Mouse (Mus musculus) heart, adult 8-10 months (tissue): ENCODE data around the gene Bphl. TPM values are rescaled to one million over a fixed set of nuclear protein-coding genes. Genes with fewer than 3 reads are reported as not detected.

ENCODE experiments used
- DNase-seq: peaks from one replicate; pipeline ENCODE4 v3.0.0; 2022; ENCODE audit warnings: low spot score
- total RNA-seq, 4 experiments: library from RNA; stranded (reverse); gene quantifications; 2 replicates each; pipeline ENCODE4 v1.2.4; 2022

Bphl gene
- total RNA-seq: 10 to 100 TPM; 39.1 to 47.7 (median 43.9) TPM

DNA sequence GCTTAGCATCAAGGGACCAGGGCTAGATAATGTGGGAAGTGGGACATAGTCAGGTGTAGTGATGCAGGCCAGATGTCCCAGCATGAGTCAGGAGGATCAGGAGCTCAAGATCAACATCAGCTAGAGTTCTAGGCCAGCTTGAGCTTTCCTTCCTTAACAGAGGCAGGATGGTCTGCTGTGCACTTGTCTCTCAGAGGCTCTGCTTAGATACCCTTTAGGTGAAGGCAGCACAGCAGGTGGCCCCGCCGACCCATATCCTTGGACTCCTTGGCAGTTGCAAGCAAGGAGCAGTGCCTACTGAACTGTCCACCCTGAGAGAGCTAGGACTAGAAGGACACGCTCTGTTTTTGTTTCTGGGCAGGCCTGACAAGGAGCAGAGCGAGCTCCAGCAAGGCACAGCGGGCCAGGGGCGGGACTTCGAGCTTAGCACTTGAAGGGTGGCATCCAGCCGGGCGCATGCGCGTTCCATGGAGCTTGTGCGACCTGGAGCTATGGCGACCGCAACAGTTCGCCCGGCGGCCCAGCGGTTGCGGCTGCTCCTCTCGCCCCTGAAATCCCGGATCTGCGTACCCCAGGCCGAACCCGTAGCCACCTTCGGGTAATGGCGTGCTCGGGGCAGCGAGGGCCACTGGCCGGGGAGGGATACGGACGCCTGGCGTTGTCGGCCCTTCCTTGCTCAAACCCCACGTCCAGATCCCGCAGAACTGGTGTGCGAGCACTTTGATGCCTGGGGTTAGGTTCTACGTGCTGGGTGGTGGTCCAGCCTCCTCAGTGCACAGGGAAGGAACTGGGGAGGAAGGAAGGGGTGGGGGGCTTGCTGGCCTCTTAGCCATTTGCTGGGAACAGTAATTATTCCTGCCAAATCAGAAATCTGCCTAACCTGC lies at the start of gene Bphl:
Gene Bphl, plus strand, starts transcription at position 426 of the 884 bp plus-strand sequence.
- DNase-seq: peak; percentile 89

DNA sequence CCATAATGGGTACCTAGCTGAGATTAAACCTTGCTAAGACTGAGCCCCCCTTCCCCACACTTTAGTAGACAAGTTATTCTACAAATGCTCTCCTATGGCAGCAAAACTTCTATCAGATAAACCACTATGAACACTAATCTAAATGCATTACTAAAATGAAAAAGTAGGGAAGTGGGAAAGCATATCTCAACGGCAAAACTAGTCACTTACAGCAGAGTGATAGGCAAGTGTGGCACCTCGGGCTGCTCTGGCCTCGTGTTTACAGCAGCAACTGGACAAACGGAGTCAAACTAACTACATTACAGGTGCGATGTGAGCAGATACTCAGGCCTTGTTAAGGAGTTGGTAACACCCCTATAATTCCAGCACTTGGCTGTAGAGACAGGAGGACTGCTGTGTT lies 47.8 kb upstream of the Bphl start:
- DNase-seq: no peak

DNA sequence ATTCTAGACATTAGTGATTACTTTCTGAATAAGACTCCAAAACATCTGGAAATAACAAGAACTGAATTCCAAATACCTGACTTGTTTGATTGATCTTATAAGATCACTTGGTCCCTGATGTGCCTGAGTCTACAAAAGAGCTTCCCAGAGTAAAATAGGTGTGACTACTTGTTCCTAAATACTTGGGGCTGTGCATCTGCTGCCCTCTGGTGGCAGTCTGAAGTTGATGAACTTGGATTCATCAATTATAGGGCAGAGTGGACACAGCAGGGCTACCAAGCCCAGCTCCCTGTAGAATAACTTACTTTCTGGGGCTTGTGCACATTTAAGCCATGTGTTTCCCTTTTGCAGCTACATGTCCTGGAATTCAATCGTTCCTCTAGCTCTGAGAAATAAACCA lies 42.2 kb upstream of the Bphl start:
- peak; percentile 76 for DNase-seq

DNA sequence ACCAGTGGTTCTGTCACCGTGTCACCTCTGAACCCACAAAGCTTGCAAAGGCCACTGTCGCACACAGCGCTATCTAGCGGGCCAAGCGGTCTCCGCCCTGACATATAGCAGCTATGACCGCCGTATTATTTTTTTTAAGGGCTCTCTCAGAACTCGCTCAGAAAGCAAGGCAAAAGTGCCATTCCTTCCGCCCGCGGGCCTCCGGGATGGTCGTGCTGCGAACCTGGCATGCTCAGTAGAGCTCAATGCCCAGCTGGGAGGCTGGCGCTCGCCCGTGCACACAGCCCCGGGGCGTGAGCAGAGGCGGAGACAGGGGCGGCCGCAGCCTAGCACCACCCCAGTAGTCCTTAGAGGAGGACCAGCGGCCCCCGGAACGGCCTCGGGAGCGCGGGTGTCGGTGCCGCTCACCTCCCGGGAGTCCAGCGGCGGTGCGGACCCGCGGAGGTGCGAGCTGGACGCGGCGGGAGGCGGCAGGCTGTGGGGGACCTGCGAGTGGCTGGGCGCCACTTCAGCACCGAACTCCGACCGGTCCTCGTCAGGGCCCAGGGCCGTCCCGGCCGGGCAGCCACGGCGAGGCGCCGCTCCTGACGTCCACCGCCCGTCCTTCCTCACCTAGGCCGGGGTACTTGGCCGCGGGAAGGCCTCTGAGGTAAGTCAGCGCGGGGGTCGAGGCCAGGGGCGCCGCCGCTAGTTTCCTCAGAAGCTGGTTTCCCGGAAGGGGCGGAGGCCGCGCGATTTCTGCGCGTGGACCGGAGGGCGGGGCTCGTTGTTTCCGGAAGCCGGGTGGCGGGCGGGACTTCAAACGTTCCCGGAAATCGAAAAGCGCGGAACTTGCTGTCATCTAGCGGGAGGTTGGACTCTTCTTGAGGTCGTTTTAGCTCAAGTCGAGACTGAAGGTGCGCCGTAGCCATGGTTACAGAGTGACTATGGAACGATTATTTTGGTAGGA lies 35.1 kb upstream of the Bphl start, which contains the start of the genes Ripk1 and Serpinb6a:
Gene Ripk1, plus strand, starts transcription at position 306 of the 949 bp plus-strand sequence.
Gene Serpinb6a, minus strand, starts transcription at position 737 of the 949 bp plus-strand sequence.
- peak; percentile 92 for DNase-seq

DNA sequence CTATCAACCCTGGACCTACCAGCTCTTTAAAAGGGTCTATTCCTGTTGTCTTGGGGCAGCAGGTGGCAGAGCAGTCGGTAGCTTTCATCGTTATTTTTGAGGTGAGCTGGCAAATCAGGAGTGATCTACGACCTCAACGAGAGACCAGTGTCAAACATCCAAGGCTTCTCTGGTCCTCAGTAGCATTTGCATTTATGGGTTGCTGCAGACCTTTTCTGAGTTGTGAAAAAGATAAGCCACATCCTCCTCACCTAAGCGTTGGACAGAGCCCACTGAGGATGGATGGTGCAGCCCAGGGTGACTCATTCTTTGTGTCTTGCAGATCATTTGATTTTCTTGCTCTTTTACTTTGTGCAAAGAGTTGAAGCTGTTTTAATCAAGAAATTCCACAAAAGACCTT lies 34.3 kb upstream of the Bphl start:
- DNase-seq: no peak

DNA sequence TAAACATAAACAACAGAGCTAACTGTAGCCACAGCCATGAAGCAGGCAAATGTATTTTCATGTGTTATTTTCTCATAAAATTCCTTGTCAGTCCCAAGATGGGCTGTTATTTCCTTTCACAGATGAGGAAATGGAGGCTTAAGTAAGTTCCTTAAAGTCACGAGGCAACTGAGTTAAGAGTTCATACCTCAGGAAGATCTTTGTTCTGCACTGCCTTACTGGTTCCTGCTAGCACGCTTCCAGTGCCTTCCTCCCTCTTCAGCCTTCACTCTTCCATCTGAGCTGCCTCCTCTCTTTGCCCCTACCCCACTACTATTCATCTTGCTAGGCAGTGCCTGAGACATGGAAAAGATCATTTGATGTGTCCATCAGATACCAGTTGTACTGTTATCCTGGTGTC lies 30.2 kb upstream of the Bphl start:
- peak; percentile 13 for DNase-seq

DNA sequence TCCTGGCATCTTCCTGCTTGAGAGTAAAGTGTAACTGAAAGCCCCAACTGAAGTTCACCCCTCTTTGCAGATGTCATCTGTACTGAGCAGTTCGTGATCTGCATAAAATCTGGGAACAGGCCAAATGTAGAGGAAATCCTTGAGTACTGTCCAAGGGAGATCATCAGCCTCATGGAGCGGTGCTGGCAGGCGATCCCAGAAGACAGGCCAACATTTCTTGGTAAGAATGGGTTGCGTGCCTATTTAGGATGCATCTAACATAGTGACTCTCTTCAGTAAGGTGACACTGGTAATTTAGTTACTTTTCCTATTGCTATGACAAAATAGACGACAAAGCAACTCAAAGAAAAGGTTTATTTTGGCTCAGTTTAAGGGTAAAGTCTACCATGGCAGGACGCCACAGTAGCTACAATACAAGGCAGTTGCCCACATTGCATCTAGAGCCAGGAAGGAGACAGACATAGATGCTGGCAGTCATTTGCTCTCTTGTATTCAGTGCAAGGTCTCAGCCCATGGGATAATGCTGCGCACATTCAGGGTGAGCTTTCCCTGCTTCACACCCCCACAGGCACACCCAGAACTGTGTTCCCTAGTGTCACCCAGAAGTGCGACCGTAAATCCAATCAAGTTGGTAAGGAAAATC lies 20.3 kb upstream of the Bphl start:
- no peak for DNase-seq

DNA sequence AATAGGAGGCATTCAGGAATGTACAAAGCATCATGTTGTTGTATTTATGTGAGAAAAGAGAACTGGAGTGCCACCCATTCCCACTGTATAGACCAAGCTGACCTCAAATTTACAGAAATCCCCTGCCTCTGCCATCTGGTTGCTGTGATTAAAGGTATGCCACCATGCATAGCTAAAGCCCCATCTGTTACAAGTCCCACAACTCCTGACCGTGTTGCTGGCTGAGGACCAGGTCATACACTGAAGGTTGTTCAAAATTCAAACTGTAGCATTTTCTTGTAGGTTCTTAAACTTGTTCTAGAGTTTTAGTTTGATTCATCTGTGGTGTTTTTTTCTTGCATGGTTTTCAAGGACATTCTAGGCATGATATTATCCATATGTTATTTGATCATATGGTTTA lies 18.9 kb upstream of the Bphl start:
- DNase-seq: no peak

DNA sequence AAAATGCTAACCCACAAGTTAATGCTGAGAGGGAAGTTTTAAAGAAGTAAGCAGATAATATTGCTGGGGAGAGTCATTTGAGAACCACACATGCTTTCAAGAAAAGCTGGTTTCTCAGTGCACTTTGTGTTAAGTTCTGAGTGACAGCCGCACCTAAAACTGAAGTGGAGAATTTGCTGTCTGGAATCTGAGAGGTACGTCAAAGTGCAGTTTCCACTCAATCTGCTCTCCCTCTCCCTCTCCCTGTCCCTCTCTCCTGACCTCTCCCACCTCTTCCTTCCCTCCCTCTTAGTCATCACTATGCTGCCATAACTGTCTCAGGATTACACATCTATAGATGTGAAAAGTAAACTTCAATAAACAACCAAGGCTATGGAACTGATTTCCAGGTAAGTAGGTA lies 15.4 kb upstream of the Bphl start:
- no peak for DNase-seq

DNA sequence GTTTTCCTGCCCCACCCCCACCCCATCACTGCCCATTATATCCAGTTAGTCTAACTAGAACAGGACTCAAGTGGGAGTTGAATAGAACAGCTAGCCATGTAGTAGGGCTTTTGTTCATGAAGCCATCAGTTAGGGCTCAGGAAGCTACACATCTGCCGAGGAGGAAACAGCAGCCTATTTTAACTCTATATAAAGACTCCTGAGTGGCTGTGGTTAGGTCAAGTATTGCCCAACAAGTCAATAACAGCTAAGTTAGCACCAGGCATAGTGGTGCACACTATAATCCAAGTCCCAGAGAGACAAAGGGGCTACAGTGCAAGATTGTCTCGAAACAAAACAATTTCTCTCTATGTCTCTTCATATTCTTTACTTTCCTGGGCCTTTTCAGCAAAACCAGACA lies 5.4 kb upstream of the Bphl start:
- no peak for DNase-seq

DNA sequence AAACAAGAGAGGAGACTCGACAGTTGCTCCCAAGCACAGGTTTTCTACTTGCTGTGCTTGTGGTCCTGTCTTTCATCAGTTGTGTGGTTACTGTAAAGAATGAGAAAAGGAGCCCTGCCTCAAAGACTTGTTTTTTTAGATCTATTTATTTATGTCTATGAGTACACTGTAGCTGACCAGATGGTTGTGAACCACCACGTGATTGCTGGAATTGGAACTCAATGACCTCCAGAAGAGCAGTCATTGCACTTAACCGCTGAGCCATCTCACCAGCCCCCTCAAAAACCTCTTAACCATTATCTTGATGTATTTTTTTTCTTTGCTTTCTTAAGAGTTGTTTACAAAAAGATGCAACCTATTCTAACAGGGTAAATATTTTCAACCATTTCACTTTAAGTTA lies 2.0 kb upstream of the Bphl start:
- no peak for DNase-seq

DNA sequence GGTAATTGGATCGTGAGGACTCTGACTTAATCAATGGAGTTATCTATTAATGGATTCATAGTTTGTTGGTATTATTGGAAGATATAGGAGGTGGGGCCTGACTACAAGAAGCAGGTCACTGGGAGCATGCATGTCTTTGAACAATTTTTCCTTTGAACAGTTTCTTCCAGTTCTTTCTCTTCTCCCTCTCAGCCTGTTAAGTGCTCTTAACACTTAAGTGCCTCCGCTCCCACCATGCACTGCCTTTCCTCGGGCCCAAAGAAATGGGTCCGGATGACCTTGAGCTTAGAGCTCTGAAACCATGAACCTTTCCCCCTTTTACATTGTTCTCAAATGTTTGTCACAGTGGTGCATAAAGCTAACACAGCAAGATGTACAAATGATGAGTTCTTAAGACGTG lies 671 bp upstream of the Bphl start:
- DNase-seq: no peak

DNA sequence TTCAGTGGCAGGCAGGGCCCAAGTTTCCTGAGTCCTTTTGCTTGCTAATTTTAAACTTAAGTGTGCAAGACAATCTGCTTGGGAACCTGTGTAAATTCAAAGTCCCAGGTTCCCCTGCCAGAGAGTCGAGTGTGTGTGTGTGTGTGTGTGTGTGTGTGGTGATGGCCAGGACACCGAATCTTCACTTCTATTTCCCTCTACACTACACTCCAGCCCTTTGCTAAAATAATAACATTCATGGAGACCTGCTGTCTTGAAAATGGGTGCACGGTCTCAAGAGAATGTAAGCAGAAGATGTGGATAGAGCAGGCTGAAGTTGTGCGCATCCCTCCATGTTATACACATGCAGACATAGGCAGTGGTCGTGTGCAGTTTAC lies 647 bp downstream of the Bphl start:
- DNase-seq: no peak

DNA sequence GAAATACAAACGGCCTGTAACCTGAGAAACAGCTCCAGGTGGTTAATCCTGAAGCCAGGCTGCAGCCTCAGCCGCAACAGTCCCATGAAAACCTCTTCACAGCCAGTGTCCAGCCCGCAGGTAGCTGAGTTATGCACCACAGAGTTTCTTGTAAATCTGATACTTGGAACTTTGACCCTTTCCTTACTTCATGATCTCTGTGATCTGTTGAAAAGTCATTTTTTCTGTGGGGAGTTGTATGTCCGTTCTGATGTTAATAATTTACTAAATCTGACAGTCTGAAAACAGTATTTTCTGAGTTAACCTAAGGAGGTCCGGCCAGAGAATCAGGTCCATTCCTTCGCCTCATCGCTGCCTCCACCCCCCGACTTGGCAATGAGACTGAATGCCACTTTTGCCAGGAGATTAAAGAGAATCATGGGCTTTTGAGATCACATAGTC lies 1.5 kb downstream of the Bphl start:
- no peak for DNase-seq

DNA sequence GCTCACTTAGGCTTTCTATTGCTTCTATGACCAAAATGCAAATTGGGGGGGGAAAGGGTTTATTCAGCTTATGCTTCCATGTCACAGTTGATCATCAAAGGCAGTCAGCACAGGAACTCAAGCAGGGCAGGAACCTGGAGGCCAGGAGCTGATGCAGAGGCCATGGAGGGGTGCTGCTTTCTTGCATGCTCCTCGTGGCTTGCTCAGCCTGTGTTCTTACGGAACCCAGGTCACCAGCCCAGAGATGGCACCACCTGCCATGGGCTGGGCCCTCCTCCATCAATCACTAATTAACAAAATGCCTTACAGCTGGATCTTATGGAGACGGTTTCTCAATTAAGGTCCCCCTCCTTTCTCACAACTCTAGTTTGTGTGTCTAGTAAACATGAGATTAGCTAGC lies 2.7 kb downstream of the Bphl start:
- no peak for DNase-seq

DNA sequence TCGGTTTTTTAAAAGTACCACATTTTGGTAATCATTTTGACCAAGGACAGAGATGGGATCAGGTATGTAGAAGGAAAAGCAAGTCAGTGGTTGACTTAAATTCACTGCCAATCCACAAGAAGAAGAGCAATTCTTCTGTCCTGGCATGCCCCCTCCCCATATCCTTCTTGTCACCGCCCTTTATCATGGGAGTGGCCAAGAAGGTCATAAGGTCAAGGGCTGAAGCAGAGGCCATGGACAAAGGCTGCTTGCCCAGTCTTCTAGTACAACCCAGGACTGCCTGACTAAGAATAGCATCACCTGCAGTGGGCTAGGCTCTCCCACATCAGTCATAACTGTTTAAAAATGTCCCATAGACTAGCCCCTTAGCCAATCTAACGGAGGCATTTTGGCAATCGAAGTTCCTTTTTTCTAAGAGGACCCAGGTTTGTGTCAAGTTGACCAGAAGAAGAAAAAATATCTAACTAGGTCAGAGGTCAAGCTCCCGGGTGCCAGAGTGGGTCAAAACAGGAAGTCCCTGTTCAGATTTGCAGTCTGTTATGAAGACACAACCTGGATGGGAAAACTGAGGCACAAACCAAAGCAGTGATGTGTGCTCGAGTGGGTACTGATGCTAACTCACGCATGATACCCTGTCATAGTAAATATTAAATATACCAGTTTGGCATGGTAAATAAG lies 6.5 kb downstream of the Bphl start:
- DNase-seq: no peak

DNA sequence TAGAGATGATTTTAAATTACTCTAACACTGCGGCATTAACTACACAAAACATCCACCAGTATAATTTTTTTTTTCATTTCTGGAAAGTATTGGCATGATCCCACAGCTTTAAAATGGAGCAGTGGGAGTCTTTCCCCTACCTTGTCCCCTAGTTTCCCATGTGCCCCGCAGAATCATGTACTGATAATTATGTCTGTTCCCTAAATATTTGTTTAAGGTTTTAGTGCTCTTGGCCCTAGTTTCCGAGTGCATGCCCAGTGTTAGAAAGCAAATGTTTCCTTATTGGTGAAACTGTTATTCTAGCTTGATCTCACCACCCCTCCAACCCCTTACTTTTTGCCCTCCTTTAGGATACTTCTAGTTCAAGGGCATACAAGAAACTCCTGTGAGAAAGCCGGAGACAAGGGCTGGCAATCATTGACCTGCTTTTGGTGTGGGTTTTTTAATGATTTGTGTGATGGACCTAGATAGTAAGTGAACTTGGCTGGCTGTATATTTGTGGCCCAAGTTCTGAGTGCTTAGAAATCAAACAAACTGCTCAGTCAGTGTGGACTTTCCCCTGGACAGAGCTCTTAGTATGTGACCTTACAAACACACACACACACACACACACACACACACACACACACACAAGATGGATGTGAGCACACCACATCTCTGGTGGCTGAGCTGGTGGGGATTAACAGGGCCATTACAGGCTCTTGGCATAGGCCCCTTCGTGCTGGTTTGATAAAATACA lies 8.3 kb downstream of the Bphl start:
- DNase-seq: no peak

DNA sequence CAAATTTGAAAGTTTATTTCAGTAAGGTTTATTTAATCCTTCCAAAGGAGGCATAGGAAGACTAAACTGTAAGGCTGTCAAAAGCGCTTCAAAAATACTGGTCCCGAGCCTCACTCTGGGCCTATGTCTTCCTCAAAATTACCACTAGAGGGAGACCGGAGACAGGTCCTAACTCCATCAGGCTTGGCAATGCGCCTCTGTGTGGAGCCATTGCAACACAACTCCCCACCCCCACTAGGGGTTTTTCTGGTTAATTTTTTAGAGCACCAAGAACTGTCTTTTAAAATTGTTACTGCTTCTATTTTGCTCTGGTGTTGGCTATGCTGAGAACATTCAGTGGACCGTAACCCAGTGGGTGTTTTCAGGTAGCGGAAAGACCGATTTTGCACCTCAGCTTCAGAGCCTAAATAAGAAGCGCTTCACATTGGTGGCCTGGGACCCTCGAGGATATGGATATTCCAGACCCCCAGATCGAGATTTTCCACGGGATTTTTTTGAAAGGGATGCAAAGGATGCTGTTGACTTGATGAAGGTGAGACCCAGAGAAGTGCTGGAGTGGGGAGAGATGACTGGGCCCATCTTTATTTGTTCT lies 9.1 kb downstream of the Bphl start:
- peak; percentile 86 for DNase-seq

DNA sequence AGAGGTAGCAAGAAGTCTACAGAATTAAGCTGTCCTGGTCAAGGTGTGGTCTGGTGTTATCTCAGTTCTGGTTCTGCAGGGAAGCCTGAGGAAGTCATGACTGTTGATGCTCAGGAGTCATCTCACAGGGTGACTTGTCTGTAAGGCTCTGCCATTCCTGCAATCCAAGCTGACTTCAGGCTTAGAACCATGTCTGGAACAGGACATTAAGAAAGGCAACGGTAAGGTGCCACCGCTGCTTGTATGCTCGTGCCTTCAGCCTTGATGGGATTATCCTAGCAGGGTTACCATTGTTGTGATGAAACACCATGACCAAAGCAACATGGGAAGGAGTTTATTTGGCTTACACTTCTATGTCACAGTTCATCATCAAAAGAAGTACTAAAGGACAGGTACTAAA lies 10.1 kb downstream of the Bphl start:
- no peak for DNase-seq

DNA sequence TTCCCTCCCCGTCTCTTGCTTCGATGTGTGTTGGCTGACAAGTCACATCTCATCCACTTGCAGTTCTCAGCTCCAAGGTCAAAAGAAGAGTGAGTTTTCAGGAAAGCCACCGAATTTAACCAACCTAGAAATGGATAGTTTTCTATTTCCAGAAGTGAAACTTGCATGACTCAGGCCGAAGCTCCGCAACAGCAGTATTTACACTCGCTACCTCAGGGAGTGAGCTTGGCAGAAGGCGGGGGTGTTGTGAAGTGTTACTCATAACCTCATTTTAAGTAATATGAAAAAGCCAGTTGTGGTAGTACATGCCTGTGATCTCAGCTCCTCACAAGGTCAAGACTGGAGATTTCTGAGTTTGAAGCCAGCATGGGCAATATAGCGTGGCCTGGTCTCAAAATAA lies 13.1 kb downstream of the Bphl start:
- DNase-seq: no peak
